Mouse (Mus musculus): ENCODE data around the gene Itm2b.
A peak's percentile ranks its signal among the peaks of the same experiment; 100 is the strongest.

Itm2b gene

DNA sequence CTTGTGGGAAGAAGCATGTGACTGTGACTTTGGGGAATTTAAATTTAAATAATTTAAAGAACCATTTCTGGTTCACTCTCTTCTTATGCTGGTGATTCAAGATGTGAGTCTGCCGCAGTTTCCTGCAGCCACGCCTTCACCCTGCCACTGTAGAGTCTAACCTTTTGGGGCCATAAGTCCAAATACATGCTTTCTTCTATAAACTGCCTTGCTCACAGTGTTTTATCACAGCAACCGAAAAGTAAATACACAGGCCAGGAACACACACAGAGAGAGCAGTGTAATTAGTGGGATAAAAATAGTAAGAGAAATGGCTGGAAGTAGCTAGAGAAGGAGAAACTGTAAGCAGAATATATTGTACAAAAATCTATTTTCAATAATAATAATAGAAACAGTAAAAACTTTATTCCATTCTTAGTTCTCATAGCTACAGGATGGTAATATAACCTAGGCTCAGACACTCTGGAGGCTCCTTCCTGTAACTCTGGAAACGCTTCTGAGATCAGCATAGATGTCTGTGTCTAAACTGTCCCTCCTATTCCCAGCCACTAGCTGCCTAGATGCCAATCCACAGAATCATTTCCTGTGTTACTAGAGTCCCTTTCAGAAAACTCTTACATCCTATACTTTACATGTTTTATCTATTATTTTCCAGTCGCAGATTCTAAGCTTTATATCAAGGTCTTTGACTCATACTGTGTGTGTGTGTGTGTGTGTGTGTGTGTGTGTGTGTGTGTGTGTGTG is 9.3 kb upstream of the Itm2b start:
- DNase-seq (ENCODE audit: inconsistent ontology term), result no peak

DNA sequence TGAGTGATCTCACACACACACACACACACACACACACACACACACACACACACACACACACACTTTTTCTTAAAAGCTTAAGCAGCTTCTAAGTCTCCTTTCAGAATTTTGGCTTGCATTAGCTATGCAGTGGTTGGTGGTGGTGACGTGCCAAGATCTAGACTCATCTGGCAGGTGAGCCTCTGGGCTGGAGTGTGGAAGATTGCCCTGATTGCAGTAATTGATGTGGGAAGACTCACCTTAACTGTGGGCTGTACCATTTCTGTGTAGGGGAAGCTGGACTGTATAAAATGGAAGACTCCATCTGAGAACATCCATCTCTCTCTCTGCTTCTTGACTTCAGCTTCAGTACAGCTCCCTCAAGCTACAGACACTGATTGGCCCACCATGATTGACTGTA is 6.4 kb upstream of the Itm2b start:
- DNase-seq (ENCODE audit: inconsistent ontology term), result no peak

GRCm38 (mm10) chr14:73390196-73390595 is 5.1 kb upstream of the Itm2b start:
- no peak for DNase-seq (ENCODE audit: inconsistent ontology term)

GRCm38 (mm10) chr14:73389059-73389458 is 4.0 kb upstream of the Itm2b start:
- DNase-seq (ENCODE audit: inconsistent ontology term), result no peak

DNA sequence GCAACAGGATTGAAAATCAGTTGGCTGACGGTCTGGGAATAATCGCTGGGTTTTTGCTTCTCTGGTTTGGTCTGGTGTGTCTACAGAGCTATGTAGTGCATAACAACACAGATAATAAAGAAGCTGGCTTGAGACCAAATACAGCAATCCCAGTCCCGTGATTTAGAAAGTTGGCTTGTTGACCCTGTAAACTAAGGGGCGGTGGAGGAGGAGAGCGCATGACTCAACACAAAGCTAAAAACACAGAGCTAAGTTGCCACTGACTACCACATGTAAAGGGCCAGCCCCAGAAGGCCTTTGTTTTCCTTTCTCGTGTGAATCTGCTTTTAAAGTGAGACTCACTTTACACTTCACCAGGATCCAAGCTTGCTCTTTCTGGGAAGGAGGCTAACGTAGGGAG is 3.5 kb upstream of the Itm2b start:
- peak; percentile 59 for DNase-seq (ENCODE audit: inconsistent ontology term)

DNA sequence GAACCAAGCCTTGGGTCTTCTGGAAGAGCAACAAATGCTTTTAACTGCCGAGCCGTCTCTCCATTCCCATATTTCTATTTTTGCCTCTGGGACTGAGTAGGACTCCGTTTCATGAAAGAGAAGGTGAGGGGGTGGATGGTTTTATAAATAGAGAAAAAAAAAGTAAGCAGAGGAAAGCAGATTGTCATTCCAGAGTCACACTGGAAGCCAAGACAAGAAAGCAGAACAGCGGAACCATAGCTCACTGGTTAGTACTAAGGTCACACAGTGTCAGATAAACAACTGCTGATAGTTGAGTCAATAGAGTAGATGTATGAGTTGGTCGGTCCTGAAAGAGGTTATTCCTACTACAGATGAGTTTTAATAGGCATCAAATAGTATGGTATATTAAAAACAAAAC is 1.4 kb upstream of the Itm2b start:
- no peak for DNase-seq (ENCODE audit: inconsistent ontology term)

DNA sequence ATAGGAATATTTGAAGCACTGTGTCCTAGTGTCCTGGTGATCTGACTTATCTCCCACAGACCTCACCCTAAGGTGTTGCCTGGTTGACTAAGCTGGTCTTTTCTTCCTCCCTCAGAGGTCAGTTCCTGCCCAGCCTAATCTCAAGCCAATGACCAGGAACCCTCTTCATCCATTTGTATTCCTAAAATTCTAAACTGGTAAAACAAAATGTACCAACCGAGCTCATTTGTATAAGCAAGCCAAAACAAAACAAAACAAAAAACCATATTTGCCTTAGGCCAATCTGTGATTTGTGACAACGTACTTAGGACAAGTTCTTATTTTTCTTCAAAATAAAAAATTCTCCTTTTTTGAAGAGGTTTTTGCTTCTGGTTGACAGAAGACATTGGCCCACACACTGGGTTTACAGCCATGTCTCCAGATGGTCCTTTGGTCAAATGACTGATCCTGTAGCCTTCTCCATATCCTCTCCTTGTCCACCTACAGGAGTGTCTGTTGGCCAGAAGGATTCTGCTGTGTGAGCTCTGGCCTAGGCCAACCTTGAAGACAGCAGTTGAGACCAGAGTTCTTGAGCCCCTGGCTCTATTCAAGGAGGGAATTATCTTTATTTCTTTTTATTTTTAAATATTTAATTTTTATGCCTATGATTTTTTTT is 758 bp upstream of the Itm2b start:
- no peak for DNase-seq (ENCODE audit: inconsistent ontology term)

DNA sequence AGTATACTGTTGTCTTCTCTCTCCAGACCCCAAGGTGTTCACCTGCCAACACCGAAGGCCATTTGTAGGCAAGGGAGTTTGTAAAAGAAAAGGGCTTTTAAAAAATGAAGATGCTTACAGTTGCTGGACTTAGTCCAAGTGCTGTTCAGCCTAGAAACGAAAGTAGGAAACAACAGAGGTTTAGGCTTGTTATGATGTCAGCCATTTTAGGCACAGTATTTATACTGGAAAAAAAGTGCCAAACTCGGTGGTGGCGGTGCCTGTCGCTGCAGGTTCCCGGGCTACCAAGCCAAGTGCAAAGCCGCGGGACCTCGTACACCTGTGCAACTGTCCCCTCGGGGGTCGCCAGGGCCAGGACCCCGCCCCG is 560 bp downstream of the Itm2b start:
- peak; percentile 62 for DNase-seq (ENCODE audit: inconsistent ontology term)

GRCm38 (mm10) chr14:73383746-73384145 is 1.3 kb downstream of the Itm2b start:
- no peak for DNase-seq (ENCODE audit: inconsistent ontology term)

GRCm38 (mm10) chr14:73382699-73383098 is 2.4 kb downstream of the Itm2b start:
- peak; percentile 70 for DNase-seq (ENCODE audit: inconsistent ontology term)

GRCm38 (mm10) chr14:73381559-73381958 is 3.5 kb downstream of the Itm2b start:
- no peak for DNase-seq (ENCODE audit: inconsistent ontology term)

- no peak for DNase-seq (ENCODE audit: inconsistent ontology term)
Measured at GRCm38 (mm10) chr14:73377804-73378203, 7.3 kb downstream of the Itm2b start.

DNA sequence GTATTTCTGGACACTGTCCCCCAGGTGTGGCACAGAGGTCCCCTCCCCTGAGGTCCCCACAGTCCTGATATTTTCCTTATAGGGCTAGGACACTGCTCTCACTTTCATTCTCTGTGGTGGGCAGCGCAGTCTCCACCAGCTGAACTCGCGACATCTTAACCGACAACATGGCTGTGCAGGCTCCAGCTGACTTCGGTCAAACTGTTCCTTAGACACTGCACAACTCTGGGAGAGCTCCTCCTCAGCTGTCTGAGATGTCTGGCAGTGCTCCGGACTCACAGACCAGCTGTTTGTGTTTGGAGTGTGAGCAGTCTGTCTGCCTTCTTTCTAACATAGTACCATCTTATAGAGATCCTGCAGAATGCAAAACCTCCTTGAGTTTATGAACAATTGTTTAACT is 8.2 kb downstream of the Itm2b start:
- DNase-seq (ENCODE audit: inconsistent ontology term), result no peak

DNA sequence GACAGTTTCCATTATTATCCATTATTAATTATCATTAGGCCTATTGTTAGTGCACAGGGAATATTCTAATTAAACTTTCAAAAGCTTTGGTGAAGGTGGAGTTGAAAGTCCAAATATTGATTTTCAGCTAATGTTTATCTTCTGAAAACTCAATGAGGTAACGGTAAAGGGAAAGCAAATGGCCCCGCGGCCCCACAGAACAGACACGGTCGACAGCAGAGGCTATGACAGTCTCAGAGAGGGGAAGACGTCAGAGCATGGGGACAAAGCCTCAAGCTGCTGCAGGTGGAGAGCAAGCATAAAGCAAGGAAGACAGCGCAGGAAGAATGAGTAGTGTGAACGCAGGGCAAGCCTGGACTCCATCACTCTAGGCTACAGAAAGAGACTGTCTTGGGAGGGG is 9.2 kb downstream of the Itm2b start:
- DNase-seq (ENCODE audit: inconsistent ontology term), result peak; percentile 49

- DNase-seq (ENCODE audit: inconsistent ontology term), result no peak
Measured at GRCm38 (mm10) chr14:73375445-73375844, 9.6 kb downstream of the Itm2b start.

DNA sequence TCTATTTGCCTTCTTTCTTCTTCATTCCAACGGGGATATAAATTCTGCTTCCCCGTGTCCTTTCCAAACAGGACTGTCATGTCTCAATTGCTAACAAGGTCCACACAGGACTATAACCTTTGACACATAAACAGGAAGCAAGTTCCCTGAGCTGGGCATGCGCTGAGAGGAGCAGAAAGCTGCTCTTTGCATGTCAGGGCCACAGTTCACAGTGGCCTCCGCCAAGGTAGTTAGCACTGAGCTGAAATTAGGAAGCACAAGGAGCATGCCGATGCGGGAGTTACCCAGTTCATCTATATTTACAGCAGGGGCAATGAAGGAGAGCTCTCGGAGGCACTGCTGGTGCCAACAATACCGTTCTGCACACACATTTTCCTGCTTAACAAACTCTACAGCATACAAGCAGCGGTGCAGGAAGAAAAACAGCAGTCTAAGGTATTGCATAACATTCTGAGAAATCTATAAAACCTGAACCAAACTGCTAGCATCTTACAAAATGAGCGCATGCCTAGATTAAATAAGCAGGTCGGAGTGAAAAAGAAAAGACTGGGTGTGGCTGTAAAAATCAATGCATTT is 10.7 kb downstream of the Itm2b start:
- no peak for DNase-seq (ENCODE audit: inconsistent ontology term)

DNA sequence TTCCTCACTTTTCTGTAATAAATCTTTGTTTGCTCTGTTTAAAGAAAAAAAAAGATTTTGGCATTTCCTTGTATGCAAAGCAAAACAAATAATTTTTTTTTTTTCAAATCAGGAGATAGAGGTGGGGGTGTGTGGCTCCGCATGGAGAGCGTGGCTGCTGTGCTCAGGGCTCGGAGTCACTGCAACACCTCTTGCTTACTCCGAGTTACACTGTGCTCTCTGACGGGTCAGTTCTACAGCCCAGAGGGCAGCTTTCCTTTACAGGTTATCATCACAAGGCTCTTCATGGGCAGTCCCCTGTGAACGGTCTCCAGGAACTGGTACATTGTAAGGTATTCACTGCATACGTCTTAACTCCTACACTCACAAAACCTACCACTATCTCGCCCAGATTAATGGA is 11.5 kb downstream of the Itm2b start:
- no peak for DNase-seq (ENCODE audit: inconsistent ontology term)

GRCm38 (mm10) chr14:73372990-73373389 is 12.1 kb downstream of the Itm2b start:
- DNase-seq (ENCODE audit: inconsistent ontology term), result no peak

GRCm38 (mm10) chr14:73371577-73371976 is 13.5 kb downstream of the Itm2b start:
- DNase-seq (ENCODE audit: inconsistent ontology term), result no peak

GRCm38 (mm10) chr14:73370695-73371372 is 14.3 kb downstream of the Itm2b start:
- no peak for DNase-seq (ENCODE audit: inconsistent ontology term)

- DNase-seq (ENCODE audit: inconsistent ontology term), result no peak
Measured at GRCm38 (mm10) chr14:73370078-73370670, 14.9 kb downstream of the Itm2b start.

DNA sequence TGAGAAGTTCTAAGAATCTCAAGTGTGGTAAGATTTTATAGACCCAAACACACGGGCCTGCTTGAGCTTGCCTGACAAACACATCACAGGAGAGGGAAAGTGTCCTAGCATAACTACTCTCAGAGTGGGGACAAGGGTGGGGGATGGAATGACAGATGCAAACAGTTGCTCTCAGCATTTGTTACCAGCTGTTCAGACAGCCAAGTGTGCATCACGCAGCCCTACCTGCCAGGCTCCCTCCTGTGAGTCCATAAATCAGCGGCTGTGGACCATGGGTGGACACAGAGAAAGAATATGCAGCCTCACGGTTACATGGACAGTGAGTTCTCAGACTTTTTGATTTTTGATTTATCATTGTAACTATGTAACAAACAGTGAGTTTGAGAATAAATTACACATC is 15.5 kb downstream of the Itm2b start:
- no peak for DNase-seq (ENCODE audit: inconsistent ontology term)

Data from Muller cell, postnatal 12 days (primary cell).